Mouse (Mus musculus): ENCODE results near the gene Zfp426.

Zfp426 gene

GRCm38 (mm10) chr9:20453647-20454046 is 38.9 kb downstream of the Zfp426 start:
- DNase-seq = no peak

GRCm38 (mm10) chr9:20451493-20451892 is 41.1 kb downstream of the Zfp426 start:
- no peak for DNase-seq

- peak; percentile 58 for DNase-seq
These were observed 49.3 kb downstream of the Zfp426 start for GRCm38 (mm10) chr9:20443183-20443783.

DNA sequence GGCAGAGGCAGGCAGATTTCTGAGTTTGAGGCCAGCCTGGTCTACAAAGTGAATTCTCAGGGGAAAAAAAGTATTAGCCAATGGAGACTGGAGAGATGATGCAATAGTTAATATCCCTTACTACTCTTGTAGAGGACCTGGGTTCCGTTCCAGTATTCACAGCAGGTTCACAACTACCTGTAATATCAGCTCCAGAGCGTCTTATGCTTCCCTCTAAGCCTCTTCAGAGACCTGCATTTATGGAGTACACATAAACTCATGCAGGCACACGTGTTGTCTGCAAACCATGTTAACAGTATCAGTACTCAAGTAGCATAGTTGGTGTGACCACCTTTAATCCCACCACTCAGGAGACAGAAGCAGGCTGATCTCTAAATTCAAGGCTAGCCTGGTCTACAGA is 62.5 kb downstream of the Zfp426 start:
- no peak for DNase-seq

Data from kidney, adult 11 months (tissue).